8 mouse cellular contexts compared by ENCODE assay signal in genomic region chr6:30173551-30174460, GRCm38 (mm10).
DNase-seq lines count a peak whose midpoint lies in the region; ATAC-seq lines count a peak whose summit lies in the region.

No protein-coding gene starts in this region.

- WGBS in heart, embryonic 10.5 days: under 1% methylated on average over 79 of the region's 80 CpGs
- WGBS in liver, embryonic 13.5 days (ENCODE audit: insufficient replicate concordance): under 1% methylated on average over 74 of the region's 80 CpGs
- under 1% methylated on average over 80 of the region's 80 CpGs for WGBS in neural tube, embryonic 12.5 days

- peak overlapping the region; percentile 67 for H3K4me2 ChIP-seq in liver, embryonic 13.5 days
- H3K4me2 ChIP-seq in neural tube, embryonic 12.5 days (replicated peaks): peak overlapping the region; percentile 46

- peak overlapping the region; percentile 32 for H3K27ac ChIP-seq in heart, embryonic 10.5 days
- no peak overlapping the region for H3K27ac ChIP-seq in liver, embryonic 13.5 days
- no peak overlapping the region for H3K27ac ChIP-seq in neural tube, embryonic 12.5 days

- H3K4me3 ChIP-seq in heart, embryonic 10.5 days: peak overlapping the region; percentile 57
- peak overlapping the region; percentile 53 for H3K4me3 ChIP-seq in liver, embryonic 13.5 days (replicated peaks)
- H3K4me3 ChIP-seq in neural tube, embryonic 12.5 days: peak overlapping the region; percentile 33

- no peak for DNase-seq in heart, embryonic 10.5 days (ENCODE audit: low spot score)
- no peak for DNase-seq in heart, postnatal 25 days (ENCODE audit: low spot score)
- peak; percentile 53 for DNase-seq in c-Kit-positive CD71-negative TER-119-negative erythroid progenitor cells, embryonic 14.5 days (ENCODE audit: low read depth)
- DNase-seq in induced T-regulatory cell, adult 2 months (ENCODE audit: low read depth): peak; percentile 91
- DNase-seq in liver, embryonic 13.5 days: no peak
- DNase-seq in ovary, postnatal 10 days (ENCODE audit: low spot score): no peak
- DNase-seq in frontal cortex, postnatal 36 days (ENCODE audit: low spot score in 2 of 2): no peak

- peaks cover 100% of the 10 kb centered on the region for H3K27me3 ChIP-seq in heart, embryonic 10.5 days (ENCODE audit: insufficient read depth, poor library complexity, severe bottlenecking)
- peaks cover 100% of the 10 kb centered on the region for H3K27me3 ChIP-seq in liver, embryonic 13.5 days
- H3K27me3 ChIP-seq in neural tube, embryonic 12.5 days (replicated peaks): peaks cover 97% of the 10 kb centered on the region

- peak; percentile 60 for ATAC-seq in liver, embryonic 13.5 days (ENCODE audit: low read depth)
- ATAC-seq in neural tube, embryonic 12.5 days (ENCODE audit: low FRiP score, low read depth): 0 out of 2 replicates have a peak, but pooled peaks have one; percentile 10

- intact Hi-C loops in heart, postnatal 25 days (cut with DNase I): no loop called here

- no peaks in the 10 kb centered on the region for H3K9me3 ChIP-seq in heart, embryonic 10.5 days
- no peaks in the 10 kb centered on the region for H3K9me3 ChIP-seq in liver, embryonic 13.5 days (replicated peaks)
- H3K9me3 ChIP-seq in neural tube, embryonic 12.5 days: no peaks in the 10 kb centered on the region

- H3K9ac ChIP-seq in liver, embryonic 13.5 days: 0 out of 2 replicates have a peak overlapping the region, but pooled peaks have one; percentile 17
- H3K9ac ChIP-seq in neural tube, embryonic 12.5 days: peak overlapping the region; percentile 45; the same call in 1 of the 2 replicates

- H3K4me1 ChIP-seq in heart, embryonic 10.5 days: peaks cover 56% of the 10 kb centered on the region
- peaks cover 56% of the 10 kb centered on the region for H3K4me1 ChIP-seq in liver, embryonic 13.5 days (replicated peaks)
- peaks cover 36% of the 10 kb centered on the region for H3K4me1 ChIP-seq in neural tube, embryonic 12.5 days

- no peaks in the 10 kb centered on the region for H3K36me3 ChIP-seq in heart, embryonic 10.5 days
- no peaks in the 10 kb centered on the region for H3K36me3 ChIP-seq in liver, embryonic 13.5 days
- no peaks in the 10 kb centered on the region for H3K36me3 ChIP-seq in neural tube, embryonic 12.5 days

Comparison
In these comparisons a context has a peak if more than half of its experiments do, and no peak if none do; other contexts are left out.
1. DNase-seq: peak in c-Kit-positive CD71-negative TER-119-negative erythroid progenitor cells, embryonic 14.5 days (single experiment) and induced T-regulatory cell, adult 2 months (single experiment); none in heart, embryonic 10.5 days (single experiment), heart, postnatal 25 days (single experiment), liver, embryonic 13.5 days (single experiment), ovary, postnatal 10 days (single experiment) and frontal cortex, postnatal 36 days (0 of 2).
2. Peak in every context shown above with its lines, with median percentiles within 50 percentile points of each other: H3K4me3 ChIP-seq.